Mouse (Mus musculus): ENCODE data around the gene Rnf31.

Rnf31 gene

GRCm38 (mm10) chr14:55644261-55644888, 52.9 kb downstream of the Rnf31 start:
- peak in 1 of 2 experiments; percentile 69 for DNase-seq (ENCODE audit: inconsistent age in 2 of 2, low spot score in 1 of 2)

GRCm38 (mm10) chr14:55649884-55650283, 58.4 kb downstream of the Rnf31 start, which contains the start of gene Tssk4:
TSS of gene Tssk4 (plus strand) at chr14:55650184.
- no peak for DNase-seq (ENCODE audit: inconsistent age in 2 of 2, low spot score in 1 of 2)

- DNase-seq (ENCODE audit: inconsistent age in 2 of 2, low spot score in 1 of 2) = no peak
Measured at GRCm38 (mm10) chr14:55651528-55651927, 60.0 kb downstream of the Rnf31 start.

Measured in adrenal gland, adult (tissue).